Mouse (Mus musculus) mouse trophoblast stem cell (cell line): Measurements from ENCODE around the gene Olfr123.

Experiments used
- in situ Hi-C, 2 experiments: fragments of 300-500 bp; cut with MseI, MboI; formaldehyde crosslinking; loops; 2 replicates in 1 of 2; 3 replicates in 1 of 2; pipeline ENCODE4 v1.15.1; 2025

Gene Olfr123

DNA sequence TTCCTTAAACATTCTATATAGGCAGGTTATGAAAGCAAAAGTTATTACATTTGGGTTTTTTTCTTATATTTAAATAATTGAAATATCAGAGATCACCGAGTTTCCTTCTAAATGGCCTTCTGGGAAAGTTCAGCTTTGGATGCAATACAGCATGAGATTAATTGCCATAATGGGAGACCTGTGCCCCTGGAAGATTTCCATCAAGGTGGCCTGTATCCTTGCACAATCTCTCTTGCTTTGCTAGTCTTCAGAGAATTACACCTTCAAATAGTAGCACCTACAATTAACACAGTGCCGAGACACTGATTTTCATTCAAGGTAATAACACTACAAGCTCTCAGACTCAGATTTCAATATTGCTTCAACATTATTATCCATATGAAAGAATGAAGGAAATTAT, at the start of gene Olfr123:
Olfr123 (plus strand) TSS at position 301 of the 400 bp plus-strand sequence.
- in situ Hi-C loops: no loop called here

DNA sequence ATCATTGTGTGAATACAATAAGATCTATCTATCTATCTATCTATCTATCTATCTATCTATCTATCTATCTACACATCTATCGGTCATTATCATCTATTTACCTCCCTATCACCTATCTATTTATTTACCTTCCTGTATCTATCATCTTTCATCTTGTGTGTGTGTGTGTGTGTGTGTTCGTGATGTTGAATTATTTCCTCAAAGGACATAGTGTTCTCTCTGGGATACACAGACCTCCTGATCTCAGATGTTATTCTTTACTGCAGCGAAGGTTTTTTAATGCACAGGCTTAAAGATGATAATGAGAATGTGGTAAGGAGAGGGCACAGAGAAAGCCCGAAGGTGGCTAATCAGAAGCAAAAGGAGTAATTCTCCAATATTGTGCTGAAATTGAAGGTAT, 25.0 kb upstream of the Olfr123 start, which contains the start of gene Olfr122:
Olfr122 (plus strand) TSS at position 301 of the 400 bp plus-strand sequence.
- in situ Hi-C loops: no loop called here

DNA sequence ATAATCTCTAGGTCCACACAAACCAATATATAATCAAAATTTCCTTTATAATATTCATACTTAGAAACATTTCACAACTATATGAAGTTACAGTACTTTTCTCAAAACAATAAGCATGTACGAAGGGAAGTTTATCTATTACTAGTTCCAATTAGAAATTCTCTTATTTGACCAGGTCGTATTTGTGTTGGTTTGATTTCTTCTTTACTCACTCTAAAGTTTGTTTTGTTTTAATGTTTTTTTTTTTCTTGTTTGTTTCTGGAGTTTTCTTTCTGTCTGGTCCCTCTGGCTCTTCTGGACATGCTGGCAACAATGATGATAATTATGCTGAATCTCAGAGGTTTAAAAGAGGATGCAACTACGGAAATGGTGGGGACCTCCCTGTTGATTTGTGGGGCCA, 6.3 kb downstream of the Olfr123 start, which contains the start of gene Olfr124:
Olfr124 (plus strand) TSS at position 301 of the 400 bp plus-strand sequence.
- in situ Hi-C loops: no loop called here

DNA sequence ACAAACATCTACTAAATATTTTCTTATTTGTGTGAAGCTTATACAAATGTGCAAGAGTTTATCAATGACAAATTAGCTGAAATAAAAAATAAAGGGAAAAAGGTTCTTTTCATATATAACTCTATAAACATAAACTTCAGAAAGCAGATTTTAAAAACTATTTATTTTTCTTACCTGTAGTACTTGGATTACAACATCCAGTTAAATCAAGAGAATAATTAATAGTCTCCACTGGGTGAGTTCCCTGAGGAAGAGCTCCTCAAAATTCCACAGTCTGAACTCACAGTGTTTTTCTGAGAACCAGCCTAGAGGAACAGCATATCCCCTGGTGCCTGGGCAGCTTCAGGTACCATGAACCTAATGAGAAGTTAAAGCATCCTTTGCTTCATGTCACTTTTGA, 39.3 kb downstream of the Olfr123 start, which contains the start of gene Olfr125:
Olfr125 (plus strand) TSS at position 301 of the 400 bp plus-strand sequence.
- in situ Hi-C loops: no loop called here

DNA sequence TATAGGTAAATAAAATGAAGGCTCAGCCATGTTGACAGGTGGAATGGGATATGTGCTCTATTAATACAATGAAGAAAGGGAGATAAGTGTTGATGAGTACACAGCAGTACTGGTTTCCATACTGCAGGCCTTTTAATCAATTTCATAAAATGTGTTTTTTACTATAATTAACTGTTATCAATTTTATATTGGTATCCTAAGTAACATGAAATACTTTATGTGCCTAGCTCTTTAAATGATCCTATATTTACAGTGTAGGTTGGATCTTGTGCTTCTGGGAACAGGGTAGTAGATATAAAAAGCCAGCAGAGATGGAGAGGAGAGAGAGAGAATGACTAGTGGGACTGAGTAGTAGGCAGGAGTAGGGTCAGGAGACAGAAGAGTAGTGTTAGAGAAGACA, 53.9 kb downstream of the Olfr123 start, which contains the start of gene Olfr126:
Olfr126 (plus strand) TSS at position 301 of the 400 bp plus-strand sequence.
- in situ Hi-C loops: no loop called here
